Mouse (Mus musculus): ENCODE results near the gene Rin1. TPM values are rescaled to one million over a fixed set of nuclear protein-coding genes. Genes with fewer than 3 reads are reported as not detected.

Rin1 gene
- polyA plus RNA-seq, 1 experiment, result 1.0 TPM

DNA sequence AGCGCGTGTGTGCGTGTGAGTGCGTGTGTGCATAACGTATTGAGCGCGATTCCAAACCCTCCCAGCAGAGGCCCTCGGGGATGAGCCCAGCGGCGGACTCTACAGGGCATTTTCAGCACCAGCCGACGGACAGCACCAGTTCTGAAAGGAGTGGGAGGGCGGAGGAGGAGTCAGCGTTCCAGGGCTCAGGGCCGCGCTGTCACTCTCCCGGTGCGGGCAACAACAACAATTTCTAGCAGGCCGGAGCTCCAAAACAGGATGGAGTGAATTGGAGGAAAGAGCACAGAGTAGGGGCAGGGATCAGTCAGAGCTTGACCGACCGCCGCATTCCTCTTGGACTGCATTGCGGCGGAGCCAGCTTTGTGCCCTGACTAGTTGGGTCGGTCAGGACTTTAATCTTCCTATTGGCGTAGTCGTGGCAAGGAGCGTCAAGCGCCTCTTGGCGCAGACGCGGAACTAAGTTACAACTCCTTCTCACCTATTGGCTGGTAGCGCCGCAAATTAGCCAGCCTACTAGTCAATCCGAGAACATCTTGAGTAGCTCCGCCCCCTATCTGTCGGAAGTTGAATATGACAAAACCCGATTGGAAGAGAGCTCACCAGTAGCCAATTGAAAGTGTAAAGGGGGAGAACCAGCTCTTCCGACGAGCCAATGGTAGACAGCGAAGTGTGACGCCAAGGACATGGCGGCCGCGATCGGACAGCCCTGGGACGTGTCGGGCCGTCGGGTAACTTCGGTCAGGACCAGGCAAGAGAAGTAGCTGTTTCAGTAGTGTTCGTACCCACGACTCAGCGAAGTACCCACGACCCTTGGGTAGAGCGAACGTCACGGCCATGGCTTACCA, 37.8 kb downstream of the Rin1 start, which contains the start of gene Yif1a:
Gene Yif1a (plus strand): TSS at position 655 of the 845 bp plus-strand sequence.
- H3K4me1 ChIP-seq (ENCODE audit: control insufficient read depth, insufficient read depth, low read length), result peaks cover 14% of the 10 kb centered on the region
- peak within 1 kb of the TSS; percentile 91 for H3K4me3 ChIP-seq (ENCODE audit: insufficient read depth, low read length)
- TF ChIP-seq POLR2A (IDR thresholded peaks at IDR 0.05; ENCODE audit: borderline replicate concordance, low read depth, low read length) (no peak), CTCF (IDR thresholded peaks at IDR 0.05; ENCODE audit: low read depth, low read length) (no peak)
- peak within 1 kb of the TSS; percentile 50 for H3K27ac ChIP-seq (ENCODE audit: insufficient read depth, low read depth, low read length)

DNA sequence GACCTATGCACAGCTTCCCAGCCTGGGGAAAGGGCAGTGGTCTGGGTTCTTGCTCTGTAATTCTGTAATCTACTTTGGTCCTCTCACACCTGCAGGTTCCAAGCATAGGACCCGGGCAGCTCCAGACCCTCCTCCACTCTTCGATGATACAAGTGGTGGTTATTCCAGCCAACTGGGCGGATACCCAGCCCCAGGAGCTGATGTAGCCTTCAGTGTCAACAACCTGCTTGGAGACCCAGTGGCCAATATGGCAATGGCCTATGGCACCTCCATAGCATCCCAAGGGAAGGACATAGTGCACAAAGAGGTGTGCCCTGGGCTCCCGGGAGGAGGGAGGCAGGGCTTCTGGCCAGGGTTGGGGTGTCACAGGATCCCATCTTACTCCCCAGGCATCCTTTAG, 39.0 kb downstream of the Rin1 start:
- Histone ChIP-seq H3K4me1 (ENCODE audit: control insufficient read depth, insufficient read depth, low read length) (peaks cover 20% of the 10 kb centered on the region), H3K27ac (ENCODE audit: insufficient read depth, low read depth, low read length) (no peak overlapping the region), H3K4me3 (ENCODE audit: insufficient read depth, low read length) (peak overlapping the region; percentile 91)
- TF ChIP-seq POLR2A (IDR thresholded peaks at IDR 0.05; ENCODE audit: borderline replicate concordance, low read depth, low read length), result no peak
- TF ChIP-seq CTCF (IDR thresholded peaks at IDR 0.05; ENCODE audit: low read depth, low read length), result no peak

DNA sequence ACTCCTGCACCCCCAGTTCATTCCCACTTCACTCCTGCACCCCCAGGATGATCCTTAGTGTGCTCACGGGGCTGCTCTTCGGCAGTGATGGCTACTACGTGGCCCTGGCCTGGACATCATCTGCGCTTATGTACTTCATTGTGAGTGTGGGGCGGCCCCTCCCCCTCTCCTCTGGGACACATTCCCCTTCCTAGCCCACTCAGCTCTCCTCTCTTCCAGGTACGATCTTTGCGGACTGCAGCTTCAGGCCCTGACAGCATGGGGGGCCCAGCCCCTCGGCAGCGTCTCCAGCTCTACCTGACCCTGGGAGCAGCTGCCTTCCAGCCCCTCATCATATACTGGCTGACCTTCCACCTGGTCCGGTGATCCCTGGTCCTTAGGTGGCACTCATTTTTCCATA, 41.8 kb downstream of the Rin1 start:
- Histone ChIP-seq H3K27ac (ENCODE audit: insufficient read depth, low read depth, low read length) (no peak overlapping the region), H3K4me1 (ENCODE audit: control insufficient read depth, insufficient read depth, low read length) (peaks cover 16% of the 10 kb centered on the region), H3K4me3 (ENCODE audit: insufficient read depth, low read length) (no peak overlapping the region)
- TF ChIP-seq CTCF (IDR thresholded peaks at IDR 0.05; ENCODE audit: low read depth, low read length) (no peak), POLR2A (IDR thresholded peaks at IDR 0.05; ENCODE audit: borderline replicate concordance, low read depth, low read length) (no peak)

DNA sequence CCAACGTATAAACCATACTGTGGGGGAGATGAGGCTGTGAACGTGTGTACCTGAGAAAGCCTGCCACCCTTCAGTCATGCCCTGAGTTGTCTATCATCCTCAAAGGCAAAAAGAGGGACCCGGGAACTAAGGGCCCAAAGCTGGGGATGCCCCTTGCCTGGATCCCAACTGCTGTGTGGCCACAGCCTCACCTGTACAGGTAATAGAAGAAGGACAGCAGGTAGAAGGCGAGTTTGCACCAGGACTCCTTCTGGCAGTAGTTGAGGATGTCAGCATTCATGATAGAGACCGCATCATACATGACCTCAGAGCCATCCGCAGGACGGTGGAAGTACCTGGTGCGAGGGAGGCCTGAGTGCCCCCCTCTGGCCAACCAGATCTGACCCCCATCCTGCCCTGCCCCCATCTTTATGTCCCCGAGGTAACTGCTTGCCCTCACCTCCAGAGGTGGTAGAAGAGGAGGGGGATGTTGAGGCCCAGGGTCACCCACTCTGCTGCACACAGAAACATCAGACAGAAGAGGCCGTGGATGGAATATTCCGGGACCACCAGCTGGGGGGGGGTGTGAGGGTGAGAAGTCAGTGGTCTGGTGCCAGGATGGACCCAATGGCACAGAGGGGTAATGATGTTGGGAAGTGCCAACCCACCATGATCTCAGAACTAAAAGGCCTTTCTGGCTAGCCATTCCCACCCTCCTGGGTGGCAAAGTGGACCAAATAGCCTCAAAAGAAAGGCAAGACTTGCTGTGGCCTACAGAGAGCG, 43.4 kb downstream of the Rin1 start:
- H3K4me1 ChIP-seq (ENCODE audit: control insufficient read depth, insufficient read depth, low read length), result peaks cover 10% of the 10 kb centered on the region
- no peak for TF ChIP-seq CTCF (IDR thresholded peaks at IDR 0.05; ENCODE audit: low read depth, low read length)
- no peak overlapping the region for H3K4me3 ChIP-seq (ENCODE audit: insufficient read depth, low read length)
- H3K27ac ChIP-seq (ENCODE audit: insufficient read depth, low read depth, low read length), result no peak overlapping the region

DNA sequence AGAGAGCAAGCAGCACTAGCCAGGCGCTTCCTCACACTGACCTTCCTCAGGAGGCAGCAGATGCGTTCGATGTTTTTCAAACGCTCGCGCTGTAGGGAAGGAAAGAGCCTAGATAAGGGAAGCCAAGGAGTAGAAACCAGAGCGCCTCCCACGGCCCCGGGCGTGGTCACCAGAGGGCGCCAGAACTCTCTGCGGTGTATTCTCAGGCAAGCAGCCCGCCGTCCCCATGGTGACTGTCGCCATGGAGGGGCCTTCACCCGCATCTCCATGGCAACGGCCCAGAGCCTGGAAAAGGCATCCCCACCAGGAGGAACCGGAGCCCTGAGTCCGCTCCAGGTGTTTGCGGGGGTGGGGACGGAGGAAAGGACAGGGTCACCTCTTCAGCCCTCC, 44.0 kb downstream of the Rin1 start:
- no peak for TF ChIP-seq POLR2A (IDR thresholded peaks at IDR 0.05; ENCODE audit: borderline replicate concordance, low read depth, low read length)
- TF ChIP-seq CTCF (IDR thresholded peaks at IDR 0.05; ENCODE audit: low read depth, low read length), result peak; percentile 55; the same call in 1 of the 2 replicates
- H3K4me3 ChIP-seq (ENCODE audit: insufficient read depth, low read length), result no peak overlapping the region
- no peak overlapping the region for H3K27ac ChIP-seq (ENCODE audit: insufficient read depth, low read depth, low read length)
- H3K4me1 ChIP-seq (ENCODE audit: control insufficient read depth, insufficient read depth, low read length), result peaks cover 8% of the 10 kb centered on the region

DNA sequence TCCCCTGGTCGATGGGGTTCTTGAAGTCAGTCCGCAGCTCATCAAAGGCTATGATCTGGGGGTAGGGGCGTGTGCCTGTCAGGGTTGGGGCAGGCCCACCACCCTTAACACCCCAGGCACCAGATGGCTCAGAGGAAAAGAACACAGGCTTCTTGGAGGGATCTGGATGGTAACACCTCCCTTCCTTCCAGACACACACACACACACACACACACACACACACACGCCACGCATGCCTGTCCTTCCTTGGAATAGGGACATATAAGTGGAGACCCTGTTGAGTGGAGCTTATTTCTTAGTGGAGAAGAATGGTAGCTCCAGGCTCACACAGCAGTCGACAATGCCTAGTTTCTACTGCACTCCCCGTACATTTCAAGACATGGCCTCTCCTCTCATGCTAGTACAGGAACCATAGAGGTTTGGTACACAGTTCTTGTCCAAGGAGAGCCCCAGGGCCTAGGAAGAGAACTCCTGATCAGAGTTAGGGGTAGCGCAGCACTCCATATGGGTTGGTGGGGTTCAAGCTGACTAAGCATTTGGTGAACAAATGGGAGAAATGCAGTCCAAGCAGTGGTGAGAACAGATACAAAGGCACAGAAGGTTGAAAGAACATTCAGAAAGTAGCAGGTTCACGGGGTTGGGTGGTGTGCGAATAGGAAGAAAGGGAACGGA, 44.6 kb downstream of the Rin1 start:
- H3K27ac ChIP-seq (ENCODE audit: insufficient read depth, low read depth, low read length), result no peak overlapping the region
- TF ChIP-seq POLR2A (IDR thresholded peaks at IDR 0.05; ENCODE audit: borderline replicate concordance, low read depth, low read length) (no peak), CTCF (IDR thresholded peaks at IDR 0.05; ENCODE audit: low read depth, low read length) (no peak)

DNA sequence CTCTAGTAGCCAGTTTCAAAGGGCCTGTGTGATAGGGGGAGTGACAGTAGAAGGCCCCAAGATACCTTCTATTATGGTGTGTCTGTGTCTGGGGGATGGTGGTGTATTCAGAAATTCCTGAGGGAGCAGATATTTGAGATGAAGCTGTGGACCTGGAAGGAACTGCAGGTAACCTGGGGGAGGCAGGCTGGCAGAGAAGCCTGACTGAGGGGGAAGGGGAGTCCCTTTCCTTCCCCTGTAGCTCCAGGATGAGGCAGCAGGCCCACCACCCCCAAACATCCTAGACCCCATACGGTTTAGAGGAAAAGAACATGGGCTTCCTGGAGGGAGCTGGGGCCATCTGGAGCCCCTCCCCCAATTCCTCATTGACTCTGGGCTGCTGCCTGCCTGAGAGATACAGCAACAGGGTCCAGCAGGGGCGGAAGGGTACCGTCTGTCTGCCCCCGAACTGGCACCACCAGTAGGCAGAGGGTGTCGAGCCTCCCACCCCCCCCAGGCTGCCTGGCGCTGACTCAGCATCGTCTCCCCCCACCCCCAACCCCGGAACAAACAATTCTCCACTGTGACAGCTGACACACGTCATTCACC, 45.7 kb downstream of the Rin1 start:
- TF ChIP-seq POLR2A (IDR thresholded peaks at IDR 0.05; ENCODE audit: borderline replicate concordance, low read depth, low read length) (no peak), CTCF (IDR thresholded peaks at IDR 0.05; ENCODE audit: low read depth, low read length) (no peak)
- Histone ChIP-seq H3K4me1 (ENCODE audit: control insufficient read depth, insufficient read depth, low read length) (peaks cover 6% of the 10 kb centered on the region), H3K4me3 (ENCODE audit: insufficient read depth, low read length) (no peak overlapping the region), H3K27ac (ENCODE audit: insufficient read depth, low read depth, low read length) (no peak overlapping the region)

More for the DNA sequence above, 44.6 kb downstream of the Rin1 start:
- no peak overlapping the region for H3K4me3 ChIP-seq (ENCODE audit: insufficient read depth, low read length)
- H3K4me1 ChIP-seq (ENCODE audit: control insufficient read depth, insufficient read depth, low read length), result peaks cover 6% of the 10 kb centered on the region

DNA sequence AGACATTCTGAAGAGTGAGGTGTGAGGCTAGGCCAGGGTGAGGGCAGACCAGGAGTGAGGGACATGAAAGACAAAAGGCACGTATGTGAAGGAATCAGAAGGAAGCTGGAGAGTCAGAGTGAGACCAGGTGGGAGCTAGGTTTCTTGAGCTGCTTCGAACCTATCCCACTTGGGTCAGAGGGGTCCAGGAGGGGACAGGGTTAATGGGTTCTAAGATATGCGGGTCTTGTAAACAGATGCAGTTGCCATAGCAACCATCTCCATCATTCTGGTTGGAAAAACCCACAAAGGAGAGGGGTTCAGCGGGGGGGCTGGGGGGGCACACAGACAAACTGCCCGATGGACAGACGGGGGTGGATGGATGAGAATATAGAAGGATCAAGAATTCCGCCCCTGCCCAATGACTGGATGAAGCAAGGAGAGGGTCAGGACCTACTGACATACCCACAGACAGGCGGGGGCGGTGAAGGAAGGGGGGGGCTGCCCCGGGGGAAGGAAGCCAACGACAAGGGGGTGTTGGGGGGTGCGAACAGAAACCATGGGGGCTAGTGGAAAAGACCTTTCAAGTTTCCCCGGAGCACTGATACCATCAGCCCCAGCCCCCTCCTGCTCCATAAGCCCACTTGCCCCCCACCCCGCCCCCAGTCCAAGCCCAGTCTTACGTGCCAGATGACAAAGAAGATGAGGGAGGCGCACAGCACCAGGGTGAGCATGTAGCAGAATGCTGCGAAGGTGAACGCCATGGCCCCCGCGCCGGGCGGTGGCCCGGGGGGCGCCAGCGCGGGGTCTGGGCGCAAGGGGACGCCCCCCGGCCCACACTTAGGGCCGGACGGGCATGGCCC, 47.5 kb downstream of the Rin1 start:
- TF ChIP-seq POLR2A (IDR thresholded peaks at IDR 0.05; ENCODE audit: borderline replicate concordance, low read depth, low read length) (no peak), CTCF (IDR thresholded peaks at IDR 0.05; ENCODE audit: low read depth, low read length) (no peak)
- Histone ChIP-seq H3K4me3 (ENCODE audit: insufficient read depth, low read length) (no peak overlapping the region), H3K4me1 (ENCODE audit: control insufficient read depth, insufficient read depth, low read length) (peaks cover 14% of the 10 kb centered on the region), H3K27ac (ENCODE audit: insufficient read depth, low read depth, low read length) (no peak overlapping the region)
